Mouse (Mus musculus) embryonic facial prominence, embryonic 11.5 days (tissue): Measurements from ENCODE around the gene 1700024P04Rik. TPM values are rescaled to one million over a fixed set of nuclear protein-coding genes. Genes with fewer than 3 reads are reported as not detected.

Experiments used
- ATAC-seq: fragments of 200-750 bp; cut with Nextera tagmentation; replicated peaks from 2 replicates; pipeline ENCODE4 v1.8.0; 2017; ENCODE audit warnings: low read depth; ENCODE audit not compliant: insufficient number of reproducible peaks, low FRiP score, low TSS enrichment
- DNase-seq: peaks from one replicate; pipeline ENCODE4 v3.0.0-alpha.2; 2015; ENCODE audit warnings: low spot score
- H3K27ac ChIP-seq: fragments of 300-500 bp; sonication (generic); replicated peaks from 2 replicates; pipeline ENCODE4 v1.5.1; 2014; ENCODE audit warnings: mild to moderate bottlenecking, low read depth, low read length, control low read depth
- H3K27me3 ChIP-seq: fragments of 300-500 bp; sonication (generic); 2 replicates; pipeline ENCODE4 v1.6.1; 2014; ENCODE audit warnings: mild to moderate bottlenecking, low read length, moderate library complexity, mixed read lengths; ENCODE audit not compliant: control insufficient read depth, insufficient read depth
- H3K36me3 ChIP-seq: fragments of 300-500 bp; sonication (generic); replicated peaks from 2 replicates; pipeline ENCODE4 v1.6.1; 2014; ENCODE audit warnings: low read depth, mild to moderate bottlenecking, low read length, moderate library complexity, mixed read lengths; ENCODE audit not compliant: control insufficient read depth, insufficient read depth
- H3K4me1 ChIP-seq: fragments of 300-500 bp; sonication (generic); 2 replicates; pipeline ENCODE4 v1.6.1; 2014; ENCODE audit warnings: low read length, mixed read lengths; ENCODE audit not compliant: control insufficient read depth, insufficient read depth
- H3K4me2 ChIP-seq: fragments of 300-500 bp; sonication (generic); 2 replicates; pipeline ENCODE4 v1.6.1; 2014; ENCODE audit warnings: low read depth, mild to moderate bottlenecking, control low read depth, low read length, moderate library complexity
- H3K4me3 ChIP-seq: fragments of 300-500 bp; sonication (generic); 2 replicates; pipeline ENCODE4 v1.5.1; 2014; ENCODE audit warnings: low read depth, low read length, control low read depth
- H3K9ac ChIP-seq: fragments of 300-500 bp; sonication (generic); replicated peaks from 2 replicates; pipeline ENCODE4 v1.6.1; 2014; ENCODE audit warnings: mild to moderate bottlenecking, control low read depth, low read length
- H3K9me3 ChIP-seq: fragments of 300-500 bp; sonication (generic); replicated peaks from 2 replicates; pipeline ENCODE4 v1.6.1; 2016; ENCODE audit warnings: mild to moderate bottlenecking, low read length, inconsistent platforms, mixed read lengths; ENCODE audit not compliant: control insufficient read depth
- WGBS: fragments of 180-500 bp; shearing (Covaris S2); extraction: QIAGEN DNeasy Blood & Tissue Kit; methylation state at CpG from one replicate; pipeline ENCODE4 v1.1.7; 2014; 5-methylcytosine and 5-hydroxymethylcytosine counted together
- polyA plus RNA-seq: library from polyadenylated mRNA; unstranded; fragments of >200 nt; fragmentation: Nextera tagmentation; extraction: Ambion mirVana; gene quantifications from 2 replicates; pipeline ENCODE4 v1.2.1, GENCODE M21; 2014

Gene 1700024P04Rik
- polyA plus RNA-seq: not detected in 2 replicates

GRCm38 (mm10) chr13:98984465-98984864 lies at the start of gene 1700024P04Rik:
Gene 1700024P04Rik (minus strand): TSS chr13:98984565.
- 72% methylated on average over 2 of the region's 2 CpGs for WGBS
- ATAC-seq (no peak), DNase-seq (no peak)
- Histone ChIP-seq H3K36me3 (no peaks in the 10 kb centered on the region), H3K9me3 (no peaks in the 10 kb centered on the region), H3K27ac (no peak within 1 kb of the TSS), H3K9ac (no peak within 1 kb of the TSS), H3K4me1 (no peaks in the 10 kb centered on the region), H3K4me3 (no peak within 1 kb of the TSS), H3K27me3 (no peaks in the 10 kb centered on the region), H3K4me2 (no peak within 1 kb of the TSS)

GRCm38 (mm10) chr13:99031223-99032216 lies 47.2 kb upstream of the 1700024P04Rik start:
- no peak for ATAC-seq
- DNase-seq: no peak
- 76% methylated on average over 11 of the region's 11 CpGs for WGBS
- Histone ChIP-seq H3K4me2 (no peak overlapping the region), H3K4me1 (no peaks in the 10 kb centered on the region), H3K27me3 (no peaks in the 10 kb centered on the region), H3K27ac (no peak overlapping the region), H3K36me3 (no peaks in the 10 kb centered on the region), H3K9ac (no peak overlapping the region), H3K4me3 (no peak overlapping the region), H3K9me3 (no peaks in the 10 kb centered on the region)

- no peaks in the 10 kb centered on the region for H3K36me3 ChIP-seq
- no peak for ATAC-seq
- H3K9me3 ChIP-seq: no peaks in the 10 kb centered on the region
- H3K4me1 ChIP-seq: no peaks in the 10 kb centered on the region
- no peak overlapping the region for H3K4me3 ChIP-seq
- H3K4me2 ChIP-seq: no peak overlapping the region
- no peak for DNase-seq
- no peak overlapping the region for H3K9ac ChIP-seq
- 70% methylated on average over 15 of the region's 15 CpGs for WGBS
- no peak overlapping the region for H3K27ac ChIP-seq
- no peaks in the 10 kb centered on the region for H3K27me3 ChIP-seq
These were observed 46.3 kb upstream of the 1700024P04Rik start for GRCm38 (mm10) chr13:99030579-99031200.

GRCm38 (mm10) chr13:99025268-99025667 lies 40.9 kb upstream of the 1700024P04Rik start:
- WGBS: 82% methylated on average over 5 of the region's 5 CpGs
- Histone ChIP-seq H3K4me2 (no peak overlapping the region), H3K36me3 (no peaks in the 10 kb centered on the region), H3K4me3 (no peak overlapping the region), H3K27ac (no peak overlapping the region), H3K4me1 (no peaks in the 10 kb centered on the region), H3K9me3 (no peaks in the 10 kb centered on the region), H3K9ac (no peak overlapping the region), H3K27me3 (no peaks in the 10 kb centered on the region)
- DNase-seq (no peak), ATAC-seq (no peak)

- DNase-seq (no peak), ATAC-seq (no peak)
- H3K9me3 ChIP-seq: no peaks in the 10 kb centered on the region
- WGBS: 83% methylated on average over 7 of the region's 7 CpGs
- no peak overlapping the region for H3K27ac ChIP-seq
- no peaks in the 10 kb centered on the region for H3K27me3 ChIP-seq
- H3K4me1 ChIP-seq: no peaks in the 10 kb centered on the region
- no peak overlapping the region for H3K9ac ChIP-seq
- no peak overlapping the region for H3K4me2 ChIP-seq
- H3K4me3 ChIP-seq: no peak overlapping the region
- no peaks in the 10 kb centered on the region for H3K36me3 ChIP-seq
These were observed 37.7 kb upstream of the 1700024P04Rik start for GRCm38 (mm10) chr13:99022036-99022435.

GRCm38 (mm10) chr13:99021181-99021580 lies 36.8 kb upstream of the 1700024P04Rik start:
- Histone ChIP-seq H3K27me3 (no peaks in the 10 kb centered on the region), H3K4me3 (no peak overlapping the region), H3K27ac (no peak overlapping the region), H3K4me1 (no peaks in the 10 kb centered on the region), H3K9ac (no peak overlapping the region), H3K9me3 (no peaks in the 10 kb centered on the region), H3K4me2 (no peak overlapping the region), H3K36me3 (no peaks in the 10 kb centered on the region)
- DNase-seq (no peak), ATAC-seq (no peak)
- 83% methylated on average over 6 of the region's 6 CpGs for WGBS

GRCm38 (mm10) chr13:99019831-99020669 lies 35.7 kb upstream of the 1700024P04Rik start:
- Histone ChIP-seq H3K4me2 (no peak overlapping the region), H3K4me3 (no peak overlapping the region), H3K27ac (no peak overlapping the region), H3K4me1 (no peaks in the 10 kb centered on the region), H3K36me3 (no peaks in the 10 kb centered on the region), H3K9ac (no peak overlapping the region), H3K27me3 (no peaks in the 10 kb centered on the region), H3K9me3 (no peaks in the 10 kb centered on the region)
- 90% methylated on average over 11 of the region's 11 CpGs for WGBS
- ATAC-seq (no peak), DNase-seq (no peak)
